Mouse (Mus musculus) liver, embryonic 14.5 days (tissue): ENCODE data around the gene Zfp13. TPM values are rescaled to one million over a fixed set of nuclear protein-coding genes. Genes with fewer than 3 reads are reported as not detected.
A peak's percentile ranks its signal among the peaks of the same experiment; 100 is the strongest.

Experiments used
- ATAC-seq: fragments of 200-750 bp; cut with Nextera tagmentation; 2 replicates; pipeline ENCODE4 v1.8.0; 2017; ENCODE audit warnings: moderate number of reproducible peaks, mild to moderate bottlenecking, moderate library complexity; ENCODE audit not compliant: insufficient read depth
- DNase-seq, 3 experiments: peaks; one replicate each; pipeline ENCODE4 v3.0.0-alpha.2; 2012 to 2013; ENCODE audit warnings: low read depth in 3 of 3, low spot score in 3 of 3
- H3K27ac ChIP-seq: fragments of 300-500 bp; sonication (generic); 2 replicates; pipeline ENCODE4 v1.5.1; 2014; ENCODE audit warnings: moderate library complexity, mild to moderate bottlenecking, control low read depth, inconsistent platforms
- H3K27me3 ChIP-seq: fragments of 300-500 bp; sonication (generic); 2 replicates; pipeline ENCODE4 v1.6.1; 2014; ENCODE audit warnings: mild to moderate bottlenecking, low read length, moderate library complexity; ENCODE audit not compliant: control insufficient read depth, insufficient read depth
- H3K36me3 ChIP-seq: fragments of 300-500 bp; sonication (generic); replicated peaks from 2 replicates; pipeline ENCODE4 v1.6.1; 2014; ENCODE audit warnings: low read depth; ENCODE audit not compliant: control insufficient read depth, insufficient read depth
- H3K4me1 ChIP-seq, 2 experiments: fragments of 200-500 bp in 1 of 2; fragments of 300-500 bp in 1 of 2; sonication (generic) in 1 of 2; replicated peaks; 2 replicates each; pipeline ENCODE4 v1.6.1; 2012 to 2014; ENCODE audit warnings: antibody characterized with exemption in 1 of 2, inconsistent platforms in 1 of 2, low read length in 1 of 2; ENCODE audit not compliant: control insufficient read depth in 2 of 2, insufficient read depth in 2 of 2
- H3K4me2 ChIP-seq: fragments of 300-500 bp; sonication (generic); 2 replicates; pipeline ENCODE4 v1.6.1; 2014; ENCODE audit warnings: low read depth, mild to moderate bottlenecking, control low read depth, moderate library complexity
- H3K4me3 ChIP-seq, 2 experiments: fragments of 200-500 bp in 1 of 2; fragments of 300-500 bp in 1 of 2; sonication (generic) in 1 of 2; 2 replicates each; pipeline ENCODE4 v1.5.1; 2012 to 2014; ENCODE audit warnings: low read depth in 2 of 2, low read length in 2 of 2, mild to moderate bottlenecking in 2 of 2, control low read depth in 1 of 2, inconsistent platforms in 1 of 2, moderate library complexity in 1 of 2; ENCODE audit not compliant: insufficient read depth in 1 of 2
- H3K9ac ChIP-seq: fragments of 300-500 bp; sonication (generic); replicated peaks from 2 replicates; pipeline ENCODE4 v1.6.1; 2014; ENCODE audit warnings: mild to moderate bottlenecking, control low read depth, moderate library complexity
- H3K9me3 ChIP-seq: fragments of 300-500 bp; sonication (generic); 2 replicates; pipeline ENCODE4 v1.6.1; 2016; ENCODE audit warnings: low read length, mixed read lengths; ENCODE audit not compliant: control insufficient read depth
- CTCF ChIP-seq: IDR thresholded peaks from 2 replicates; pipeline ENCODE4 v1.5.1; 2016; ENCODE audit warnings: antibody characterized with exemption, low read depth, control low read depth
- EP300 ChIP-seq: IDR thresholded peaks from 2 replicates; pipeline ENCODE4 v1.6.1; 2016; ENCODE audit warnings: antibody characterized with exemption, low read depth
- WGBS: fragments of 180-500 bp; shearing (Covaris S2); extraction: QIAGEN DNeasy Blood & Tissue Kit; methylation state at CpG from one replicate; pipeline ENCODE4 v1.1.7; 2014; ENCODE audit not compliant: insufficient replicate concordance; 5-methylcytosine and 5-hydroxymethylcytosine counted together
- polyA plus RNA-seq, 2 experiments: library from polyadenylated mRNA; depleted of rRNA in 1 of 2; stranded (reverse) in 1 of 2; unstranded in 1 of 2; fragments of >200 nt; fragmentation: Nextera tagmentation in 1 of 2; extraction: Ambion mirVana in 1 of 2; gene quantifications; 2 replicates each; pipeline versions ENCODE4 v1.2.1 to v1.2.3; 2012 to 2014

The Zfp13 gene
- polyA plus RNA-seq, 2 experiments, result 1.3 to 1.9 TPM

- Histone ChIP-seq H3K27me3 (no peaks in the 10 kb centered on the region), H3K36me3 (no peaks in the 10 kb centered on the region), H3K4me1 (peaks cover 4 to 18% of the 10 kb centered on the region in 2 experiments), H3K4me2 (peak overlapping the region; percentile 98), H3K27ac (no peak overlapping the region), H3K4me3 (peak overlapping the region in 1 of 2 experiments; percentile 81; a peak in 2 of 4 replicates), H3K9me3 (no peaks in the 10 kb centered on the region), H3K9ac (no peak overlapping the region)
- DNase-seq (peak in 1 of 3 experiments; percentile 50), ATAC-seq (no peak)
- TF ChIP-seq EP300 (no peak), CTCF (no peak)
- whole genome bisulfite sequencing, result 42% methylated on average over 11 of the region's 11 CpGs
These were observed 51.4 kb downstream of the Zfp13 start for GRCm38 (mm10) chr17:23547681-23548443.

- no peak for TF ChIP-seq CTCF
- TF ChIP-seq EP300, result no peak
- peaks cover 4 to 14% of the 10 kb centered on the region in 2 experiments for H3K4me1 ChIP-seq
- no peaks in the 10 kb centered on the region for H3K9me3 ChIP-seq
- under 1% methylated on average over 42 of the region's 42 CpGs for WGBS
- peak overlapping the region; percentile 85 for H3K9ac ChIP-seq
- peak overlapping the region; percentile 35 for H3K27ac ChIP-seq
- DNase-seq (peak; percentile 76 to 85 (median 77)), ATAC-seq (peak; percentile 36)
- H3K4me2 ChIP-seq, result peak overlapping the region; percentile 70
- H3K4me3 ChIP-seq, result peak overlapping the region; percentile 81 to 100
- no peaks in the 10 kb centered on the region for H3K36me3 ChIP-seq
- H3K27me3 ChIP-seq, result no peaks in the 10 kb centered on the region
These were observed 52.4 kb downstream of the Zfp13 start for GRCm38 (mm10) chr17:23546702-23547505.

- TF ChIP-seq CTCF, result no peak
- no peak for TF ChIP-seq EP300
- under 1% methylated on average over 20 of the region's 20 CpGs for WGBS
- DNase-seq (peak in 1 of 3 experiments; percentile 78), ATAC-seq (peak; percentile 59)
- Histone ChIP-seq H3K27ac (peak overlapping the region; percentile 35; the same call in 1 of the 2 replicates), H3K4me1 (peaks cover 4 to 13% of the 10 kb centered on the region in 2 experiments), H3K27me3 (no peaks in the 10 kb centered on the region), H3K4me2 (peak overlapping the region; percentile 70), H3K9ac (peak overlapping the region; percentile 85), H3K36me3 (no peaks in the 10 kb centered on the region), H3K9me3 (no peaks in the 10 kb centered on the region), H3K4me3 (peak overlapping the region; percentile 81 to 100)
These were observed 53.0 kb downstream of the Zfp13 start for GRCm38 (mm10) chr17:23546333-23546701.

- H3K4me2 ChIP-seq, result peak overlapping the region; percentile 70
- ATAC-seq, result peak; percentile 2; the same call in 1 of the 2 replicates
- no peak for TF ChIP-seq EP300
- no peak for TF ChIP-seq CTCF
- no peaks in the 10 kb centered on the region for H3K36me3 ChIP-seq
- DNase-seq, result no peak
- no peaks in the 10 kb centered on the region for H3K27me3 ChIP-seq
- peaks cover 7 to 13% of the 10 kb centered on the region in 2 experiments for H3K4me1 ChIP-seq
- 5% methylated on average over 6 of the region's 6 CpGs for WGBS
- H3K27ac ChIP-seq, result no peak overlapping the region
- H3K4me3 ChIP-seq, result peak overlapping the region; percentile 50 to 81; a peak in 3 of 4 replicates
- H3K9me3 ChIP-seq, result no peaks in the 10 kb centered on the region
- no peak overlapping the region for H3K9ac ChIP-seq
These were observed 53.4 kb downstream of the Zfp13 start for GRCm38 (mm10) chr17:23545841-23546240.

GRCm38 (mm10) chr17:23544766-23545165 lies 54.5 kb downstream of the Zfp13 start:
- Histone ChIP-seq H3K27me3 (no peaks in the 10 kb centered on the region), H3K36me3 (no peaks in the 10 kb centered on the region), H3K27ac (no peak overlapping the region), H3K4me1 (peaks cover 6 to 16% of the 10 kb centered on the region in 2 experiments), H3K4me2 (no peak overlapping the region), H3K4me3 (no peak overlapping the region), H3K9me3 (no peaks in the 10 kb centered on the region), H3K9ac (no peak overlapping the region)
- TF ChIP-seq EP300 (no peak), CTCF (no peak)
- DNase-seq (no peak), ATAC-seq (no peak)
- 74% methylated on average over 1 of the region's 1 CpGs for WGBS
